Mouse (Mus musculus) right cerebral cortex, postnatal 25 days (tissue): ENCODE results near the gene H6pd.

ENCODE experiments used
- DNase-seq: peaks from one replicate; pipeline ENCODE4 v3.0.0; 2022

Gene H6pd

DNA sequence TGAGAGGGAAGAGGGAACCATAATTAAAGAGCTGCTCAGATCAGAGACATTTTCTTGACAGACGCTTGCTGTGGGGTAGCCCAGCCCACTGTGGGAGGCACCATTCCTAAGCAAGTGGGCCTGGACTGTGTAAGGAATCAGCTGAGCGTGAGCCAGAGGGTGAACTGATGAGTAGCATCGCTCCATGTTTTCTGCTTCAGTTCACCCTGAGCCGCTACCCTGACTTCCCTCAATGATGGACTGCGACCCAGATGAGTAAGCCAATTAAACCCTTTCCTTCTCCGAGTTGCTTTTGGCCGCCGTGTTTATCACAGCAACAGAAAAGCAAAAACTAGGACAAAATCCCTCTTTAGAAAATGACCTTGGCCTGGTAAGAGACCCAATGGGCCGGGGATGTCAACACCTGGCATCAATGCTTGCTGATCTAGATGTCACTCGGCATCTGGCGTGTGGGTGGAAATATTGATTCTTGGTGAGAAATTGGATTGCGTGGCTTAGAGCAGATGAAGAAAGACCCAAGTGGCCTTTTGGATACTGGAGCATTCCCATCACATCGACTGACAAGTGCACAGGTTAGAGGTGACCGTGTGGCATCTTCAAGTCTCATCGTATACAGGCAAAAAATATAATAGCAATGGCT, 11.0 kb upstream of the H6pd start:
- DNase-seq: no peak

DNA sequence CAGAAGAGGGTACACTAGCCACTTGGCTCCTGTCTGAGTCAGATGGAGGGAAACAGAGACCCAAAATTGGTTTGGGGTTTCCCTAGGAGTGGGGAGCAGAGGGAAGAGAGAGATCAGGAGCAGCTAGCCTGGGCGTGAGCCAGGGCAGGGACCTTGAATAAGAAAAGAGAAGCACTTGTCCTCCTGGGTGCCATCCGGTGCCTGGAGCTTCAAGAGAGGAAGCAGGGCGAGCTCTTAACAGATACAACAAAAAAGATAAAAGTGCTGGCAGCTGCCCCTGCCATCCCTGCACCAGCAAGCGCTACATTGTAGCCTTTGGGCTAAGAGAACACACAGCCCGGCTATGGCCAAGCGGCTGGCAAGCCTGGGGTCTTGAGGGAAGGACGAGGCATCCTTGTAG, 6.6 kb upstream of the H6pd start:
- no peak for DNase-seq

DNA sequence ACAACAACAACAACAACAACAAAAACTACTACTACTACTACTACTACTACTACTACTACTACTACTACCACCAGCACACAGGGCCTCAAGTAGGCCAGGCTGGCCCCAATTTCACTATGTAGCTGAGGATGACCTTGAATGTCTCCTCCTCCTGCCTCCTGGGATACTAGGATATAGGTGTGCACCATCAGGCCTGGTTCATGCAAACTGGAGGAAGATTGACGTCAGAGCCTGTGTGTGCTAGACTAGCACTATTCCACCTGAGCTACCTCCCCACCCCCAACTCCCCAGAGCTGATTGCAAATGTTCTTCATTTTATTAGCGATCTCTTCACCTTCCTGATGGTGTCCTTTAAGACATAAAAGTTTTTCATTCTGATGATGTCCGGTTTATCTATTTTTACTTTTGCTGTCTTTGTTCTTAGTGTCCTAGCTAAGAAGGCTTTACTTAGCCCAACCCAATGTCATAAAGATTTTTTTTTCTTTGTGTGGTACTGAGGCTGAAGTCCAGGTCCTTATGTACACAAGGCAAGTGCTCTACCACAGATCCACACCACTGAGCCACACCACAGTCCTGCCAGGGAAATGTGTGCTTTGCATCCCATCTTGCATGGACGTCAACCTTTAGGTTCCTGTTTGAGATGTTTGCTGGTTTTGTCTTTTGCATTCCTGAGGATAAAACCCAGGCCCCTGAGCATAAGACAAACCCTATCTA, 5.7 kb upstream of the H6pd start:
- no peak for DNase-seq

DNA sequence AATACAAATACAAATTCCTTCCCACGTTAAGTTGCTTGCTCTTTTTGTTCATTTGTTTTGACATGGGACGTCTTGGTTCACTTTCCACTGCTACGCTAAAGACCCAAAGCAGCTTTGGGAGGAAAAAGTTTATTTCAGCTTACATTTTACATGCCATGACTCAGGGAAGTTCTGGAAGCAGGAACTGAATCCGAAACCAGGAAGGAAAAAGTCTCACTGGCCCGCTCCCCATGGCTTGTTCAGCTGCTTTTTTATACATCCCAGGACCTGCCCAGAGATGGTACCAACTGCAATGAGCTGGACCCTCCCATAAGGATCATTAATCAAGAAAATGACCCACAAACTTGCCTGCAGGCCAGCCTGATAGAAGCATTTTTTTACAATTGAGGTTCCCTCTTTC, 5.0 kb upstream of the H6pd start:
- no peak for DNase-seq

DNA sequence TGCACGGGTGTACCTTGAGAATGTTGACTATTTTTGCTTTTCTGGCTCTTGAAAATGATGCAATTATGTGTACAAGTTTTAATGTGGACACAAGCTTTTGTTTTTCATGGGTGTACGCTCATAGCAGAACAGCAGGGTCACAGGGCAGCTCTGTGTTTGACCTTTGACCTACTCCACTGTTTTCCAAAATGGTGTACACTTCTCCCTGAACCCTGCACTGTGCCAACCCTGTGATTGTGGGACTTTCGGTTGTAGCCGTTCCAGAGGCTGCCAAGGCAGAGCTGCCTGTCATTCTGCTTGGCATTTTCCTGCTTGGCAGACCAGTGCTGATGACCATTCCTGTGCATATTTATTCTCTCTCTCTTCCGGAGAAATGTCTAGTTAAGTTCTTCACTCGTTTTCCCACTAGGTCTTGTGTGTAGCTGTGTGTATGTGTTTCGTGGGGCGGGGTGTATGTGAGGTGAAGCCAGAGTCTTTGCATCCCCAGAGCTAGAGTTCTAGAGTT, 4.4 kb upstream of the H6pd start:
- DNase-seq: no peak

DNA sequence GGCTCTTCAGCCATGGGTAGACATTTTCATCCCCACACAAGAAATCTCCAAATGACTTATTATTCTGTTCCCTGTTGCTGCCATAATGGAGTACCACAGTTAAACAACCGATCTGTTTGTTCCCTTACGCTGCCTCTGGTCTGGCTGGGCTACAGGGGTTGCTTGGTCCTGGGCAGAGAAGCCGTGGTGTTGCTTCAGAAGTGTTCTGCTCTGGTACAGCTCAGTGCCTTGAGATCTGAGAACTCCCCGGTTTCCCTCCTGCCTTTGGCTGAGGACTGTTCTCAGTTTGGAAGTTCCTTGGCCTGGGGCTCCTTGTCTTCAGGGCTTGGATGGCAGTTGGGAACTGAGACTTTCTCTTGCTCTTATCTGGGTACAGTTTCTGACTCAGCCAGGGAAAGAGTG, 3.5 kb upstream of the H6pd start:
- DNase-seq: no peak

DNA sequence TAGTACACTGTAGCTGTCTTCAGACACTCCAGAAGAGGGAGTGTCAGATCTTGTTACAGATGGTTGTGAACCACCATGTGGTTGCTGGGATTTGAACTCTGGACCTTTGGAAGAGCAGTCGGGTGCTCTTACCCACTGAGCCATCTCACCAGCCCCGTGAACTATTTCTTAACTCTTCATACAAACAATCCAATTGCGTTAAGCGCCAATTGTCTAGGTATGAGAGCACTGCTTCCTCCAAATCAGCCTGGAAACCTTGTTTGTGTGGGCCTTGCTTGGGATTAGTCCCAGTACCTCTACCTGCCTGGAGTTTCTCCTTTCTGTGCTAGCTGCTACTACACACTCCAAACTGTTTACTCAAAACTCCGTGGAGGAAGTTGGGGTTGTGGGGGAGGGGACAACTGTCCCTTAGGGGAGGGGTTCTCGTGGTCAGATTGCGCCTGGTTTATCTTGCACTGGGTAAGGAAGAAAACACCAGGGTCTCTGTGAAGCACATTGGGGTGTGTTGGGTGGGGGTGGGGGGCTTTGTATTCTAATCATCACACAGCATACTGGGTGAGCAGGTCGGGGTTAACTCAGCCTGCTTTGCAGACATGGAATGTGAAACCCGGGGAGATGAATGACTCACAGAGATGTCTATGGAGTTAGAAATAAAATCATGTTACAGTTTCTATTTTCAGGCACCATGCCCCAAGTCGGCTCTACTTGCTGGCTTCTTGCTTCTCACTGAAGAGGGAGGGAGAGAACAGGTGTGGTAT, 2.9 kb upstream of the H6pd start:
- DNase-seq: no peak

DNA sequence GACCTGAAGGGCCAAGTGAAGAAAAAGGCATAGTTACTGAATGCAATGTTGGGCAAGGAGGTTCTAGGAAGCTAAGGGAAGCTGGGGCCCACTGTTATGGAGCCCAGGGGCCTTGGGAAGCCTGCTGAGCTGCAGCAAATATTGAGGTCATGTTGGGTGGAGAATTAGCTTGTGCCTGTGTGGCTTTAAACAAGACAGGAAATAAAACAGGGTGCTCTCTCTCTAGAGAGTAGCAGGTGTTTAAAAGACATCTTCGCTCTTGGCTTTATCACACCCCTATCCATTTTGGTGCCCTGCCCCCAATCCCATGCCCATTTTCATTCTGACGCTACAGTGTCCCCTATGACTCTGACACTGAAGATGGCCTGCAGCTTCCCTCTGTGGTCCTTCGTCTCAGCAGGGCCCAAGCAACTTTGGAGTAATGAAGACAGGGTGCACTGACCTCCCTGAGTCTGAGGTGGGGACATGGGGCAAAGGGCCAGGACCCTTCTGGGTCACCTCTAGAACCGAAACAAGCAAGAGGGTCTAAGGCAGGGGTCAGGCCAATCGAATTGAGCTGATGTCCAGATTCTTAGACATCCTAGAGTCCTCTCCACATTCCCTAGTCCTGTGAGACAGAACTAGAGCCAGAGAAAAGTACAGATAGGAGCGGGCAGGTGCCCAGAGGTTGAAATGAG, 1.4 kb upstream of the H6pd start:
- no peak for DNase-seq

DNA sequence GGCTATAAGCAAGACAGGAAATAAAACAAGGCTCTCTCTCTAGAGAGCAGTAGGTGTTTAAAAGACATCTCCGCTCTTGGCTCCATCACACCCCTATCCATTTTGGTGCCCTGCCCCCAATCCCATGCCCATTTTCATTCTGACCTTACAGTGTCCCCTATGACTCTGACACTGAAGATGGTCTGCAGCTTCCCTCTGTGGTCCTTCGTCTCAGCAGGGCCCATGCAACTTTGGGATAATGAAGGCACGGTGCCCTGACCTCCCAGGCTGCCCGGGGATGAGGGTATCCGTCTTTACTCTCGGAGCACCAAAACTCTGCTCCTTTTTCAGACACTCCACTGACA, 736 bp upstream of the H6pd start:
- no peak for DNase-seq

DNA sequence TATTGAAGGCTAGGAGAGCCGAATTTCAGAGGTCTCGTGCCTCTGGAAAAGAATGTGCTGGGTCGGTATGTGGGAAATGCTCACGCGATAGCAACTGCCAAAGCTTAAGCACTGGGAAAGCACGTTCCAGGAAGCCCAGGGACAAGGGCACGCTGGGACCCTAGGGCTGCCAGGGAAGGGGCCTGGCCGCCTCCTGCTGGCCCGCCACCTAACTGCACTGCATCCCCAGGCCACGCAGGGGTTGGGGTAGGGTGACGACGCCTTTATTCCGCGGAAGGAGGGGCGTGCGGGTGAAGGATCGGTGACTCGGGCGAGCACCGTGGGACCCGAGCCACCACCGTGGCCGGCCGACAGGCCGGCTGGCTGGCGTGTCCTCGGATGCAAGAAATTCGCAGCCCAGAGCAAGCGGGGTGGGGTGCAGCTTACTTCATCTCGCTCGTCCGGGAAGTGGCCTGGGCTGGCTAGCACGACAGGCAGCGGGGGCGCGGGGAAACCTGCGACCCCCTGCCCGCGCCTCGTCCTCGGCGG, 434 bp downstream of the H6pd start:
- peak; percentile 56 for DNase-seq

DNA sequence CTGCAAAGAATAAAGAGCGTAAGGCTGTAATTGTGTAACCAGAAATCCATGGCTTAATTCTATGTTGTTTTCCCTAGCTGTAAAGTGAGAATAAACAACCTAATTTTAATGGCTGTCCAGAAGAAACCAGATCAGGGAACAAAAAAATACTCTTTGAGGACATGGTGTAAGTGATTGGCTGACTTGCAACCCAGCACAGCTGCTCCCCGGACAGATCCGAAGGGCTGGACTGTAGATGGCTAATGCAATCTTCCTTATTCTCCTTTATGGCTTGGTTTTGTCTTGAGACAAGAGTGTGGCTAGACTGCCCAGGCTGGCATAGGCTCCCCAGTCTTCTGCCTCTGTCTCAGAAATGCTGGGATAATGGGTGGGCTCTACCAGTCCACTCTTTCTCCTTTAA, 1.4 kb downstream of the H6pd start:
- no peak for DNase-seq

DNA sequence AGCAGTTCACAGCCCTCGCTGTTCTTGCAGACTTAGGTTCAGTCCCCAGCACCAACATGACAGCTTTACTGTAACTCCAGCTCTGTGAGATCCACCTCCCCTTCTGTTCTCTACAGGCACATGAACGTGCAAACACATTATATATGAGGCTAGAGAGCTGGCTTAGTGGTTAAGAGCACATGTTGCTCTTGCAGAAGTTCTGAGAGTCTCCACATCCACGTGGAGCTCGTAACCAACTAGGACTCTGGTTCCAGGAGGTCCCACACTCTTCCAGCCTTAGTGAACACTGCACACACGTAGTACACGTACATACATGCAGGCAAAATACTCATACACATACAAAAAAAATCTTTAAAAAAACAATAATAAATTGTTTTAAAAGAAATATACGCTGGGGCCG, 1.8 kb downstream of the H6pd start:
- DNase-seq: no peak

DNA sequence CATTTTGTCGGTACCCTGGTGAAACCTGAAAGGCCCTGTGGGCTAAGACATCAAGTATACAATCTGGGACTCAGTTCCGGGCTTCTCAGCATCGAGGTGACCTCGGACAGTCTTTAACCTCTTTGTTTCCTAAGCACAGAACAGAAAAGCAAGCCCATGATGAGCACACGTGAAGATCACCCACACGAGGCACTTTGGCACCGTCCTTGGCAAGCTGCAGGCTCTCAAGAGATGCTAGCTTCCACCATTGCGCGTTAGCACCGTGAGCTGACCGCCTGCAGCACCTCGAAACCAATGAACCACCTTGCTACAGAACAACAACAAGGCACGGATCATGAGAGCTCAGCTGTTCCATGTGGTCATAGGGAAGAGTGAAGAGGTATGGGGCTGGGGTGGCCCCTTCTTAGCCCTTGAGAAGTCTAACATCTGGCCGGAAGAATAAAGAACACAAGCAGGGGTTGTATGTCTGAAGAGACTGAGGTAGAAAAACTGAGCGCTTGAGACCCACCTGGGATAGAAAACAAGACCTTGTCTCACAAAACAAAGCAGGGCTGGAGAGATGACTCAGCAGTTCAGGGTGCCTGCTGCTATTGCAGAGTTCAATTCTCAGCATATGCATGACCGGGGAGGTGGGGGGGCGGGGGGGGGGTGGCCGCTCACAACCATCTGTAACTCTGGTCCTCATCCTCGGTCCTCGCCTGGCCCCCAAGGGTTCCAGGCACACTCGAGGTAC, 2.5 kb downstream of the H6pd start:
- DNase-seq: no peak

DNA sequence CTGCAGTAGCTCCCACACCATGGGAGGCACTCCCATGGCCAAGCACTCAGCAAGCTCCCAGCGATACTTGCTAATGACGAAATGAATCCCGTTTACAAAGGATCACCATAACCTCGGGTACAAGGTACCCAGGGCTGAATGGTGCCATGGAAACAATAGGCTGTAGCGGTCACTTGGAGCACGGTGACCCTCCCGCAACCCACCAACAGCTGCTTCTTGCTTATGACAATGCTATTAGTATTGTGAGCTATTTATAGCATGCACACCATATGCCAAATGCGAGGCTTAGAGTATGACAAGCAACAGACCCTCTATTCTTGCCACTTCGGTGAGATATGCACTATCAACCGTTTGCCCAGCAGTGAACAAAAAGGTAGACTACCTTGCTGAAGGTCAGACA, 3.6 kb downstream of the H6pd start:
- no peak for DNase-seq

DNA sequence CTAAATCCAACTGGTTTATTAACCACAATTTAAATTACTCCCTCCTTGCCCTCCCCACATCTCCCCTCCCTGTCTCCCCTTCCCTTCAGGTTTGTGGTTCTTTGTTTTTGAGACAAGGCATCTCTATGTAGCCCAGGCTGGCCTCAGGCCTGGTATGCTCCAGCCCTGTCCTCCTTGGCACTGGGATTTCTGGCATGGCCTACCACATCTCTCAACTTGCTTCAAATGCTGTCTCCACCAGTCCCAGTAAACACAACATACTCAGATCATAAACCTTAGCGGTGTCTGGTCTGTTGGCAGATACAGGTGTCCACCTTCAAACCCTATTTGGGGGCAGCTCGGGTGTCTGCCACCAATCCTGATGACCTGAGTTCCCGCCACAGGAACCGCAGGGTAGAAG, 5.2 kb downstream of the H6pd start:
- DNase-seq: no peak

DNA sequence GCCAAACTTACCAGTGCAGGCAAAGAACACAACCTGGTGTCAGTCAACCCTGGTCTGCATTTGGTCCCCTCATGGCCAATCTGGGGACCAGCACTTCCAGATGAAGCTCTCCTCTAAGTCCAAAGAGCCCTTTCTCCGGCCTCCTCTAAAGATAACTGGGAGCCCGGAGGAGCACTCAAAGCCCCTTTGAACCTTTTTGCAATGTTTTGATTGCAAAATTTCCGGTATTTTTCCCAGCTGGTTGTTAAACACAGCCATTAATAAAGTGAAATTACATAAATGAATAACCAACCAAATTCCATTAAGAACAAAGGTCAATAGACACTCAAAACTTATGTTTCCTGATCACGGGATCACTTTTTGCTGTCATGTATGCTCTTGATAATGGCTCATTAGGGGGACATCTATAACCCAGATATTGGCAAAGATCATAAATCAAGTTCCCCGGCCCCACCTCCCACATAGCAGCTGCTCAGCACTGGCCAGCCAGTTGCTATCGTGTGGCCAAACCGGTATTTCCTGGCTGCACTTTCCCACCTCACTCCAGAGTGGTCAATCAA, 5.7 kb downstream of the H6pd start:
- DNase-seq: no peak

DNA sequence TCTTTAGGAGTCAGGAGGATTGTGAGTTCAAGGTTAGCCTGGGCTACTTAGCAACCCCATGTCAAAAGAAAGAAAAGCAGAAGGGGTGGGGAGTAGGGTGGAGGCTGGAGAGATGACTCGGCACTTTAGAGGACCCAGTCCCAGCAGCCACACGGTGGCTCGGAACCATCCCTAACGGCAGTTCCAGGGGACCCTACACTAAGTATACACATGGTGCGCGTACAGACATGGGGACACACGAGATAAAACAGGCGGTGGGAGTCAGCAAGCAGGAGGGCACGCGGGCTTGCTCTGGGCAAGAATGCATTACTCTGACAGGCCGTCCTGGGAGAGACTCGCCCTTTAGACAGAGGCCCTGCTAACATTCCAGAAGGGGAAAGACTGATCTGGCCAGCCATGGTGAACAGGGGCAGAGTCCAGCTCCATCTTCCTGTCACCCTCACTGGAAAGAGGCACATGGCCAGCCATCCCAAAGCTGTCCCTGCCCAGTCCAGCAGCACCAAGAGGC, 6.7 kb downstream of the H6pd start:
- no peak for DNase-seq

DNA sequence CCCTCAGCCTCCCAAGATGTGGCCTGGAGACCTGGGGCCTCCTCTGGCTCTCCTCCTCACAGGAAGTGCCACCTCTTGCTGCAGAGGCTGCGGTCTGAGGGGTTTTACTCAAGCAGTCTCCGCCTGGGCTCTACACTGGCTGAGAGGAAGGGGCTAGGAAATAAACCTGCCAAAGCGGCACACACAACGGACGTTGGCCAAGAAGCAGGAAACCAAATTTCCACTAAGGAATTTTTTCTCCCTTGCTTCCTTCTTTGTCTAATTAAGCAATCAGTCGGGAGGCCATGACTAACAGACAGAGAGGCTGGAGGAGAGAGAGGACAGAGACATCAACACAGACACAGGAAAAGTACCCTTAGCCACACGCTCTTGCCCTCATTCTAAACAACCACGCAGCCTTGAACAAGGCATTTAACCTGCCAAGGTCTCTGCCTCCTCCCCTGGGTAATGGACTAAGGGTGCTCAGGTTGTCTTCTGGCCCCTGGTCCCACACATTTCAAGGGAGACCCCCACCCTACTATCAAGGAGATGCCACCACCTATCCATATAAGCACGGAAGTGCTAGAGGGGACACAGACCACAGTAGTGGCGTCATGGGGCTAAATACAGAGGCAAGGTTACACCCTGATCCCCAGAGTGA, 7.5 kb downstream of the H6pd start:
- no peak for DNase-seq

DNA sequence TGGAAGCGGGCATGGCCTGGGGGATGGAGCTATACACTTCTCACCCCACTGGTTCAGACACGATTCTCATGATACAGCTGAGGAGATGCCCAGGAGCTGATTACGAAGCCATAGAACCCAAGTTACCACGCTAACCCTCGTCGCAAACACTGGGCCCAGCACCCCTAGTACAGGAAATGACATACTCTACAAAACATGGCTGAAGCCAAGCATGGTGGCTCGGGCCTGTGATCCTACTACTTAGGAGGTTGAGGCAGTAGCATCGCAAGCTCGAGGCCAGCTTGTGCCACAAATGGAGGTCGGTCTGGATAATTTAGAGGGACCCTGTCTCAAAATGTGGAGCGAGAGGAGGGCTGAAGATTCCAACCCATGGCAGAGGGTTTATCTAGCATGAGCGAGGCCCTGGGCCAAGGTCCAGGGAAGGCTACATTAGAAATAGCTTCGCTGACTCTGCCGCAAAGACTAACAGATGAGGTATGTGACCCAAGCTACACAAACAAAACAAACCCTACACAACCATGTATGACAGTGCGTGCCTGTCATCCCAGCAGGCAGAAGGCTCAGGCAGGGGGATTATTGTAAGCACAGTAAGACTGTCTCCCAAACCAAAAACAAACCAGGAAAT, 8.8 kb downstream of the H6pd start:
- DNase-seq: no peak

DNA sequence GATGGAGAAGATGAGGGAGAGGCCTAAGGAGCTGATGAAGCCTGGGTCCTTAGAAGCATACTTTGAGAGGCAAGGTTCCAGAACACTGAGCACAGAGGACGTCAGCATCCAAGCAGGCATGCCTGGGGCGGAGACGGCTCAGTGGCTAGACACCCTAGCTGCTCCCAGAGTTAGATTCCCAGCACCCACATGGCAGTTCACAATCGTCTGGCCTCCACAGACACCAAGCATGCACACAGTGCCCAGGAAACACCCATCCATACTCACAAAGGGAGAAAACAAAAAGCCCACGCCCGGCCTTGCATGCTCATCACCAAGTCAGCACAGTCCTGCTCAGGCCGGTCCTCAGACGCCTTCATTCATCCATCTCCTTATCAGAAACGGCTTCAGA, 9.3 kb downstream of the H6pd start:
- no peak for DNase-seq
